Mouse (Mus musculus) G1E (cell line): Measurements from ENCODE around the gene Dcaf15.

Experiments
- CTCF ChIP-seq: IDR thresholded peaks from 2 replicates; pipeline ENCODE4 v1.5.1; 2012; ENCODE audit warnings: low read depth, low read length, inconsistent platforms, mixed read lengths
- GATA1 ChIP-seq: IDR thresholded peaks from 2 replicates; pipeline ENCODE4 v1.6.1; 2012; ENCODE audit warnings: borderline replicate concordance, low read length, inconsistent platforms, mixed read lengths
- GATA2 ChIP-seq: IDR thresholded peaks from 2 replicates; pipeline ENCODE4 v1.6.1; 2012; ENCODE audit warnings: low read depth, low read length, inconsistent platforms, borderline replicate concordance
- TAL1 ChIP-seq: conservative IDR thresholded peaks from 2 replicates; pipeline ENCODE4 v1.6.1; 2012; ENCODE audit warnings: low read depth, low read length, inconsistent platforms, mixed read lengths

DNA sequence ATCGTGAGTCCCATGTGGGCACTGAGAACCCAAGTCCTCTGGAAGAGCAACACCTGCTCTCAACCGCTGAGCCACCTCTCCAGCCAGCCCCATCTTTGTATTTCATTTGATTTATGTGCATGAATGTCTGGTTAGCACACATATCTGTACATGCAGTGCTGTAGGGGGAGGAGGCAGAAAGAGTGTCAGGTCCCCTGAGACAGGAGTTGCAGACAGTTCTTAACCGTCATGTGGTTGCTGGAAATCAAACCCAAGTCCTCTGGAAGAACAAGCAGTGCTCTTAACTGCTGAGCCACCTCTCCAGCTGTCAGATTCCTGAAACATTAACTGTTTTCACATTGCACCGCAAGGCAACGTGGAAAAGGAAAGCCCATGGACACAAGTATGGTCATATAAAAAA lies 56.4 kb downstream of the Dcaf15 start:
- TF ChIP-seq CTCF (no peak), GATA1 (no peak), TAL1 (no peak), GATA2 (no peak)
